9 mouse cellular contexts compared by ENCODE assay signal in genomic region chrX:37048890-37049823, GRCm38 (mm10). TPM values are rescaled to one million over a fixed set of nuclear protein-coding genes. Genes with fewer than 3 reads are reported as not detected.
DNase-seq lines count a peak whose midpoint lies in the region; ATAC-seq lines count a peak whose summit lies in the region.
"Had no signal": no experiment of that assay in that cellular context is flagged by ENCODE, and none has a peak within 500 bp of the region (broad histone marks: within the 10 kb centered on the region; RNA-seq: fewer than 3 reads in every experiment).

No protein-coding gene starts in this region.

- peak overlapping the region; percentile 42 for H3K4me3 ChIP-seq in heart, embryonic 15.5 days
- H3K4me3 ChIP-seq in limb, embryonic 12.5 days (replicated peaks), result peak overlapping the region; percentile 35
- peak overlapping the region; percentile 31 for H3K4me3 ChIP-seq in neural tube, embryonic 14.5 days (ENCODE audit: low read depth, low read length)

- peaks cover 43% of the 10 kb centered on the region for H3K27me3 ChIP-seq in heart, embryonic 15.5 days
- H3K27me3 ChIP-seq in limb, embryonic 12.5 days, result peaks cover 79% of the 10 kb centered on the region
- H3K27me3 ChIP-seq in neural tube, embryonic 14.5 days (ENCODE audit: control insufficient read depth, insufficient read depth, low read length), result 0 out of 2 replicates have a peak, but pooled peaks cover 3% of the 10 kb centered on the region

- H3K4me2 ChIP-seq in heart, embryonic 15.5 days, result peak overlapping the region; percentile 75
- H3K4me2 ChIP-seq in limb, embryonic 12.5 days, result peak overlapping the region; percentile 61
- H3K4me2 ChIP-seq in neural tube, embryonic 14.5 days (ENCODE audit: low read depth, low read length), result peak overlapping the region; percentile 63

- H3K9me3 ChIP-seq in heart, embryonic 15.5 days (replicated peaks), result no peaks in the 10 kb centered on the region
- H3K9me3 ChIP-seq in limb, embryonic 12.5 days, result no peaks in the 10 kb centered on the region
- no peaks in the 10 kb centered on the region for H3K9me3 ChIP-seq in neural tube, embryonic 14.5 days (ENCODE audit: control insufficient read depth, low read length)

- peak overlapping the region; percentile 21; the same call in 1 of the 2 replicates for H3K9ac ChIP-seq in heart, embryonic 15.5 days
- no peak overlapping the region for H3K9ac ChIP-seq in limb, embryonic 12.5 days (replicated peaks)
- H3K9ac ChIP-seq in neural tube, embryonic 14.5 days (replicated peaks; ENCODE audit: low read depth, low read length), result no peak overlapping the region

- 0 out of 2 replicates have a peak, but pooled peaks have one; percentile 30 for ATAC-seq in common myeloid progenitor, adult 5-6 weeks (replicated peaks; ENCODE audit: low read depth, poor library complexity, severe bottlenecking)
- no peak for ATAC-seq in heart, embryonic 15.5 days (replicated peaks; ENCODE audit: insufficient number of reproducible peaks, insufficient read depth, low FRiP score, low read depth)
- no peak for ATAC-seq in limb, embryonic 12.5 days (ENCODE audit: insufficient number of reproducible peaks, insufficient read depth, low FRiP score, low TSS enrichment, low read depth)
- ATAC-seq in neural tube, embryonic 14.5 days (ENCODE audit: low read depth), result peak; percentile 60; the same call in 1 of the 2 replicates

- DNase-seq in ovary, postnatal 36 days (ENCODE audit: low spot score), result peak; percentile 9
- no peak for DNase-seq in ovary, adult 18-20 months (ENCODE audit: low spot score)
- no peak for DNase-seq in frontal cortex, postnatal 36 days (ENCODE audit: low spot score in 2 of 2)
- no peak for DNase-seq in natural killer cell, adult 2 months (ENCODE audit: low spot score in 2 of 2)

- no peaks in the 10 kb centered on the region for H3K36me3 ChIP-seq in heart, embryonic 15.5 days
- no peaks in the 10 kb centered on the region for H3K36me3 ChIP-seq in limb, embryonic 12.5 days
- no peaks in the 10 kb centered on the region for H3K36me3 ChIP-seq in neural tube, embryonic 14.5 days (ENCODE audit: control insufficient read depth, insufficient read depth, low read length)

- H3K27ac ChIP-seq in heart, embryonic 15.5 days, result no peak overlapping the region
- no peak overlapping the region for H3K27ac ChIP-seq in limb, embryonic 12.5 days
- H3K27ac ChIP-seq in neural tube, embryonic 14.5 days (ENCODE audit: low read depth, low read length), result no peak overlapping the region

- H3K4me1 ChIP-seq in heart, embryonic 15.5 days (replicated peaks), result peaks cover 13% of the 10 kb centered on the region
- peaks cover 7% of the 10 kb centered on the region; the same call in 1 of the 2 replicates for H3K4me1 ChIP-seq in limb, embryonic 12.5 days (replicated peaks)
- peaks cover 3% of the 10 kb centered on the region; the same call in 1 of the 2 replicates for H3K4me1 ChIP-seq in neural tube, embryonic 14.5 days (ENCODE audit: control insufficient read depth, insufficient read depth, low read length)

- WGBS in heart, embryonic 15.5 days, result 12% methylated on average over 59 of the region's 70 CpGs
- WGBS in limb, embryonic 12.5 days, result 16% methylated on average over 70 of the region's 70 CpGs
- 12% methylated on average over 63 of the region's 70 CpGs for WGBS in neural tube, embryonic 14.5 days

RNA-seq across cellular contexts. Expression of gene Sowahd, which starts 0.5 kb away (rescaled TPM):
- total RNA-seq in common myeloid progenitor, adult 5-6 weeks (2017), result not detected in 2 replicates
- polyA plus RNA-seq in heart, embryonic 15.5 days (2015; fragmentation: Nextera tagmentation; extraction: Ambion mirVana), result 0.10 and 0.20 TPM in 2 replicates
- not detected in 2 replicates for polyA plus RNA-seq in limb, embryonic 12.5 days (2016; fragmentation: Nextera tagmentation; extraction: Ambion mirVana)
- not detected in 2 replicates for polyA plus RNA-seq in neural tube, embryonic 14.5 days (2014; fragmentation: Nextera tagmentation; extraction: Ambion mirVana)
- polyA plus RNA-seq: cortical plate, adult 2 months had no signal

RNA-seq across cellular contexts. Expression of gene Rpl39, which starts 36.0 kb away (rescaled TPM):
- total RNA-seq in common myeloid progenitor, adult 5-6 weeks (2017), result 5,370 and 6,793 TPM in 2 replicates
- 272 and 406 TPM in 2 replicates for polyA plus RNA-seq in heart, embryonic 15.5 days (2015; fragmentation: Nextera tagmentation; extraction: Ambion mirVana)
- 532 and 542 TPM in 2 replicates for polyA plus RNA-seq in limb, embryonic 12.5 days (2016; fragmentation: Nextera tagmentation; extraction: Ambion mirVana)
- 292 and 307 TPM in 2 replicates for polyA plus RNA-seq in neural tube, embryonic 14.5 days (2014; fragmentation: Nextera tagmentation; extraction: Ambion mirVana)

RNA-seq across cellular contexts. Expression of gene Sept6, which starts 57.6 kb away (rescaled TPM):
- total RNA-seq in common myeloid progenitor, adult 5-6 weeks (2017), result 66.4 and 77.8 TPM in 2 replicates
- polyA plus RNA-seq in heart, embryonic 15.5 days (2015; fragmentation: Nextera tagmentation; extraction: Ambion mirVana), result 46.1 and 49.2 TPM in 2 replicates
- polyA plus RNA-seq in limb, embryonic 12.5 days (2016; fragmentation: Nextera tagmentation; extraction: Ambion mirVana), result 82.7 and 83.5 TPM in 2 replicates
- 79.6 and 82.8 TPM in 2 replicates for polyA plus RNA-seq in neural tube, embryonic 14.5 days (2014; fragmentation: Nextera tagmentation; extraction: Ambion mirVana)

Comparison
In these comparisons a context has a peak if more than half of its experiments do, and no peak if none do; other contexts are left out.
1. ATAC-seq: peak in common myeloid progenitor, adult 5-6 weeks (single experiment) and neural tube, embryonic 14.5 days (single experiment); none in heart, embryonic 15.5 days (single experiment) and limb, embryonic 12.5 days (single experiment).
2. Peak in every context shown above with its lines, with median percentiles within 50 percentile points of each other: H3K4me2 ChIP-seq and H3K4me3 ChIP-seq.